Mouse (Mus musculus) urinary bladder, adult 2 months (tissue): ENCODE data around the gene Ccsap. TPM values are rescaled to one million over a fixed set of nuclear protein-coding genes. Genes with fewer than 3 reads are reported as not detected.

ENCODE experiments used
- DNase-seq: peaks from one replicate; pipeline ENCODE4 v3.0.0; 2022; ENCODE audit warnings: low spot score
- polyA plus RNA-seq: library from polyadenylated mRNA; depleted of rRNA; stranded (reverse); fragments of >200 nt; gene quantifications from 2 replicates; pipeline ENCODE4 v1.2.3, GENCODE M21; 2012

Ccsap gene
- polyA plus RNA-seq, 1 experiment, result 2.2 TPM

DNA sequence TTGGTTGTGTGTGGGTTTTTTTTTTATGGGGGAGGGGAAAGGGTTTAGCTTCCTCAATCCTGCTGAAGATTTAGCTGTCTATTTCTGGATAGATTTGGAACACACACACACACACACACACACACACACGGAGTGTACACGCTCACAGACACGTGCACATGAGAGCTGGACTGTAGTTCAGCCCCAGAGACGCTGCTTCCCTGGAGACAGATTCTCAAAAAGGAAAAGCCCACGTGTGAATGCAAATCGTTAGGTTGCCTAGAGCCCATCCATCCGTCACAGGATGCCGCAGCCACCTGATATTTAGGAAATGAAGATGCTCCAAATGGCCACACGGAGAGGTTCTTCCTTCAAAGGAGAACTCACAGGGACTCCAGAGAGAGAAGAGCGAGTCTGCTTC lies 20.3 kb upstream of the Ccsap start:
- no peak for DNase-seq

DNA sequence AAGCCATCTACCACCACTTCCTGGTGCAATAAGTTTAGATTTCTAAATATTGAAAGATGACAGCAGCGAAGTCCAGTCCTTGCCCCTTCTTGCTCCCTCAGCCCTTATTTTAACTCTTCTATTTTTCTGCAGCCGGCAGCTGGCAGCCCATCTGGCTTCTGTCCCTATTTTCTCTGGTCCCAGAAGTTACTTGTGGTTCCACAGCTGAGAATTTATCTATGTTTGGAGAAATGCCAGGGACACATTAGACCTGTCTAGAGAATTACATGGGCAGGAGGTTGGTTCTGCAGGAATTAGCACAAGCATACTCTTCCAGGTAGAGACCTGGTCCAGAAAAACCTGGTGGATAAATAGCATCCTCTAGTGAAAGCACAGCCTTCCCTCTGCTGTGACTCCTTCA lies 17.9 kb upstream of the Ccsap start:
- no peak for DNase-seq

DNA sequence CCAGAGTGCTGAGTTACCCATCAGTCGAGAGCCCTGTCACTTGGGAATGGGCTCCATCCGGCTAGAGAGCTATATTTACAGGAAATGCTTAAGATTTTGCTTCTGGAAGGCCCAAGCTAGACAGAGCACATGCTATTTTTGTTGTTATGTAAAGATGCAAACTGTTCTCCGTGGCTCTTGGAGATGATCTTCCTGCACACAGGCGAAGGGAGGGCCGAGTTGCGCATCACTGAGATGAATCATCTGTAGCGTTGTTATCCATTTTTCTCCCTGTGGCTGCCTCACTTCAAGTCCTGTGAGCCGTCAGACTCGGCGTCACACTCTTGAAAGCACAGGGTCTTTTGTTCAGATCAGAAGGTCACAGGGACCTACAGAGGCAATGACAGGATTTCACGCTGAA lies 14.3 kb upstream of the Ccsap start:
- no peak for DNase-seq

DNA sequence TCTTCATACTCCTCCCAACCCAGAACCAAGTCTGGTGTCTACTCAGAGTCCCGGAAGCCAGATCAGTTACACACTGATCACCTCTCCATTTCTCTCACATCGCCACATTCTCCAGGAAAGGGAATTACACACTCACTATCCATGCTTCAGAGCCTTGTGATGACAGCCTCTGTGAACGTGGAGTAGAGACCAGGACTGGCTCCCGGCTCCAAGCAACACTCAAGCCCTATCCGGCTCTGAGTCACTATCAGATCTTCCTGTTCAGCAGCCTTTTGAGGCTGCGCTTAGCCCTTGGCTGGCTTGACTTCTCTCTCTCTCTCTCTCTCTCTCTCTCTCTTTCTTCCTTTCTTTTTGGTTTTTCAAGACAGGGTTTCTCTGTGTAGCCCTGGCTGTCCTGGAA lies 13.4 kb upstream of the Ccsap start:
- DNase-seq, result no peak

DNA sequence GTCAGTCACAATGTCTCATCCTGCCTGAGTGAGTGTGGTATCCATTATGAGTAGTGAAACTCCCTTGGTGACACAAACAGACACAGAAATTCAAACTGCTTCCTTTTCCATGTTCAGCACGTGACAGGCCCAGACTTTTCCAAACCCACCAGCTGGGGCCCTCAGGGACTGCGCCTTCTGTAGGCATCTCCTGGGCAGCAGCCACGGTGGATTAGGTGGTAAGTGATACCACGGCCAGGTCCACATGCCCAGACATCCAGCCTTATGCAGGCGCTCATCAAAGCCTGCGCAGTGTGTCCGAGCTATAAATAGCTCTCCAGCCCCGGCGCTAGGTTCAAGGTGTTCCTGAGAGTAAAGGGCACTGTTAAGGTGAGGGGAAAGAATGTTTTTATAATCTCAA lies 12.0 kb upstream of the Ccsap start:
- no peak for DNase-seq

DNA sequence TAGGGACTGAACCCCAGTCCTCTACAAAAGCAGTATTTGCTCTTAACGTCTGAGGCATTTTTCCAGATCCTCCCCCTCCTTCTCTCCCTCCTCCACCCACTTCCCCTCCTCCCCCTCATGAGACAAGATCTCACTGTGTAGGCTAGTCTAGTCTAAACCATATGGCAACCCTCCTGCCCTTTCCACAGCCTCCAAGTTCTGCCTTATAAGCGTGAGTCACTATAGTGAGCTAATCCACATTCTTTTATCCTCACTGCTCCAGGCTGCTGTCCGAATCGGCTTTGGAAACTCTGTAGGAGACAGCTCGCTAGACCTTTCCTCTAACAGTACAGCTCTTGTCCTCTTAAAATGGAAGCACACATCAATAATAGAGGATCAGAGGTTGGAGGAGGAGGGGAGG lies 7.0 kb upstream of the Ccsap start:
- DNase-seq, result no peak

DNA sequence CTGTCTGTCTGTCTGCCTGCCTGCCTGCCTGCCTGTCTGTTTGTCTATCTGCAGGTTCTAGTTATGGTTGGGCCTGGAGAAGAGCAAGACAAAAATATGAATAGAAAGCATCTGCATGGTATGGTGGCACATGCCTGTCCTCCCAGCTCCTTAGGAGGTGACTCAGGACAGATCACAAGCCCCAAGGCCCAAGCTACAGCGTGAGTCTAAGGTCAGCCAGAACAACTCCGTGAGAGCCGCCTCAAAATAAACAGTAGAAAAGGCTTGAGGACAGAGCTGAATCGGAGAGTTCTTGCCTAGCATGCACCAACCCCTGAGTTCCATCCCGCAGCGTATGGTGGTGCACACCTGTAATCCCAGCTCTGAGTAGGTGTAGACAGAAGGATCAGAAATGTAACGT lies 5.8 kb upstream of the Ccsap start:
- no peak for DNase-seq

DNA sequence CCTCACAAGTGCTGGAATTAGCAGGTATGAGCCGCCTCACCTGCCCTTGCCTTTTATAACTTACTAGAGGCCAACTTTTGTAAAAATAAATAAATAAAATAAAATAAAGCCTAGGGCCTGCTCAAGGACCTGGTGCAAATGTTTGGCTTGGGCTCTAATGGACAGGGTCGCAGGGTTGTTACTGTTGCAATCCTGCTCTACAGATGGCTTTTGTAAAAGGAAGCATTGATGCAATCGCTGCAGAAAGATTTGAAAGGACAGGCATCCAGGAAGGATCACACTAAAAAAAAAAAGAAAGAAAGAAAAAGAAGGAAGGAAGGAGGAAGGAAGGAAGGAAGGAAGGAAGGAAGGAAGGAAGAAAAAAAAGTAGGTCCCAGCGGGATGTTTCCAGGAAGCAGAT lies 377 bp upstream of the Ccsap start:
- no peak for DNase-seq

DNA sequence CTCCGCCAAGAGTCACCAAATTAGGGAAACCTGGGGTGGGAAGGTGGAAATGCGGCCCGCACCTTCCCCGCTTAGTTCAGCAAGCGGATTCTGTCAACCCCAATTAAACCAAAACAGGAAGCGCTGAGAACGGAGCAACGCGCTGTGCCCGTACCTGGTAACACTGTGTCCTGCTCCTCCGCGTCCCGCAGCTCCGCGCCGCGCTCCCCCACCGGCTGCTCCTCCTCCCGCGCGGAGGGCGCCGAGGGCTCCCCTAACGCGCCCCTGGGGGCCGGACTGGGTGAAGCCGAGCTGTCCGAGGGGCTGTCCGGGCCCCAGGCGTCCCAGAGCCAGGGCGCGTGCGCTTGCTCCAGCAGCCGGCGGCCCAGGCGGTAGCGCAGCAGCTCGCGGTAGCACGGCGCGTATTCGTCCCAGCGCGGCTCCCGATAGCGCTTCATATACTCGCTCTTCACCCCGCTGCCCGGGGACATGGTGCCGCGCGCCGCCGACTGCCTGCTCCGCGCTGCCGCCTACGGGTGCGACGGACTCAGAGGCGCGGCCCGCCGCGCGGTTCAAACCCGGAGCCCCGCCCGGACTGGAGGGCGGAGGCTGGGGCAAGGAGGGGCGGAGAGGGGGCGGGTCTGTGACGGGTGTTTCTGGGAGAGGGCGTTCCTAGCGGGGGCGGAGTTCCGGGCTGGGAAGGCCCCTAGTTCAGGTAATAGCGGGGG lies 915 bp downstream of the Ccsap start:
- peak; percentile 78 for DNase-seq

DNA sequence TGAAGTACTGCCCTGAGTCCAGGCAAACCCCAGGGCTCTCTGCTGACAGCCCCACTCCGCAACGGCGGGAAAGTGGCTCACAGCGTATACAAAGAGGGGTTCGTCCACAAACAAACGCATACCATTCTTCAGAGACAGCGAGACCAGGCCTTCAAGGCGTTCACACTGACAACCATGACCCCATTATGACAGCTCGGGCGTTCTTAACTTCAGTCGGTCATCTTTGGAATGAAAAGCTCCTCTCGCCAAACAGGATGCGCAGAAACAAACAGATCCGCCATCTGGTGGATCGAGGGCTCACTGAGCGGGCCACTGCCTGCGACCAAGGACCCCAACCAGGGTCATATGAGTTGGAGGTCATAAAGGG lies 1.5 kb downstream of the Ccsap start:
- DNase-seq, result no peak

DNA sequence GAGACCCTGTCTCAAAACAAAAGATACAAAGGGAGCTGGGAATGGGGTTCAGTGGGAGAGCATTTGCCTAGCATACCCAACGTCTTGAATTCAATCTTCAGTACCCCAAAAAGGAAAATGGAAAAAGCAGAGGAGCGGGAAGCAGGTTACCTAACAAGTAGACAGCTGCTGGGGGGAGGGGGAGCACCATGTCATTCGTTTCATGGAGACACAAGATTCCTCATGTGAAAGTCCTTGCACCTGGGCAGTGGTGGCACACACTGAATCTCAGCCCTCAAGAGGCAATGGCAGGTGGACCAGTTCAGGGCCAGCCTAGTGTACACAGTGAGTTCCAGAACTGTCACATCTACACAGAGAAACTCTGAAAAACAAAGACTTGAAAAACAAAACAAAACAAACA lies 2.6 kb downstream of the Ccsap start:
- DNase-seq, result no peak

DNA sequence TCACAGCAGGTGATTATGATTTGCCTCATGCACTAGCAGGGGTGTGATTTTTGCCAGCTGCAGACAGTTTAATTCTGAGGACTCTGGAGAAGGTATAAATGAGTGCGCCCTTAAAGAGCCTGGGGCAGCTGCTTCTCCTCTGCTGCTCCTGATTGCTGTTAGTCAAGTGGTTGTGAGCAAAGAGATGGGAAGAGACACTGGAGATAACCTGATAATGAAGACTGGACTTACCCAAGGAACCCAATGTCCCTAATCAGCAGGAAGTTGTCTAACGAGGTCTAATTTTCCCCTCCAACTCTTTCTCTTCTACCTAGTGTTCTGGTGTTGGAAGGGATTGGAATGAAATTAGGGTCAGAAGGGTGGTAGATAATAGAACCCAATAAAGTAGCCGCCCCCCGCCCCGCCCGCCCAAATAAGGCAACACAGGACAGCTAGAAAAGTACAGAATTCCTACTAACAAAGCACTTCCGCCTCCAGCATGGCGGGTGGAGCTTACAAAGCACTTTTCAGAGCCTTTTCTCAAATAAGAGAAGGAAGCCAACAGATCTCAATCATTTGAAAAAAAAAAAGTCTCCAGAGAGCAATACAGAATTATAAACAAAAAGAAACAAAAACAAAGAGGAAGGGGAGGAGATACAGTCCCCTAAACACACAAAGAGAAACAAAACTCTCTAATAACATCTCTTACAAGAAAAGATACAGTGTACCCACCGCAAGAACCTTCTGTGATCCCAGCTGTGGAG lies 5.1 kb downstream of the Ccsap start:
- DNase-seq, result no peak

DNA sequence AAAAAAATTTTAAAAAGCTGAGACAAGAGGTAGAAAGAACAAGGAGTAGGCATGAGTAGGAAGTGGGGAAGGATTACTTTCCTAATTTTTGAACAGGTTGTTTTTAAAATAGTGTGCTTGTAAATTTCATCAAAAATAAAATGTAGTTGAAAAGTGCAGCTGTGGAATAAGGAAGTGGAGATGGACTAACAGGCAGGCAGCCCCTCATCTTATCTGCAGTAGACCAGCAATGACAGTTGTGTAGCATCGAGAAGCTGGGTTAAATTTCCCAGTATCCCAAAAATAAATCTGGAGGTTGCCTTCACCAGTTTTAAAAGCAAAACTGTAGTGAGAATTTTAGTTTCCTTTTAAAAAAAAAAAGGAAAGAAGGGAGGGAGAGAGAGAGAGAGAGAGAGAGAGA lies 5.8 kb downstream of the Ccsap start:
- DNase-seq, result no peak

DNA sequence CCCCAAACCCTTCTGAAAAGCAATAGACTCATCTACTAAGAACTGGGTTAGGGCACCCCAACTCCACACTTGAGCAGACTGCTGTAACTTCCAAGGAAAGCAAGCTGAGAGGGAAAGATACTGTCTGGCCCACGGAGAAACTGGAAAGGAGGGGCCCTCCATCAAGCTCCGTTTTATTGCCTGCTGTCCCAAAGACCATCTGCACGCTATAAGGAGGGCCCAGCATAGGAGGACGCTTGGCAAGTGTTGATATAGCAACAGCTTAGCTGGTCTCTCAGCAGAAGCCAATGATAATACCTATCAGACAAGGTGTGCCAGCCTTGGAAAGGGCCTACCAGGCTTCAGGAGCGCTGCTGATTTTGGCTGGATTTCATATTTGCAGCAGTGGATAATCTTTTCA lies 8.4 kb downstream of the Ccsap start:
- DNase-seq, result no peak

DNA sequence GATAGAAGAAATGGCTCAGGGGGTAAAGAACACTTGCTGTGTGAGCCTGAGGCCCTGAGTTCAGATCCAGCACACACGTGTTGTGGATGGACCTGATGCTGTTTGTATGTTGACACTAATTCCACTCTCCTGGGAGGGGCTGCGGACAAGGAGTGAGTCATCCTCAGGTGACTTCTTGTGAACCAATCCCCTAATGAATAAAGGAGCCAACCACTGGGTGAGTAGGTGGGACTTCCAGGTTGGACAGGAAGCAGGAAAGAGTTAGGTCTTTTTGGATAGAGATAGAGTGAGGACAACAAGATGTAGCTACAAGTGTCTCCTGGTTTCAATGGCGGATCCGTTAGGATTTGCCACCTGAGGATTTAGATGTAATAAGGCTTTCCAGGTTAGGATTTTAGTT lies 10.7 kb downstream of the Ccsap start:
- no peak for DNase-seq

DNA sequence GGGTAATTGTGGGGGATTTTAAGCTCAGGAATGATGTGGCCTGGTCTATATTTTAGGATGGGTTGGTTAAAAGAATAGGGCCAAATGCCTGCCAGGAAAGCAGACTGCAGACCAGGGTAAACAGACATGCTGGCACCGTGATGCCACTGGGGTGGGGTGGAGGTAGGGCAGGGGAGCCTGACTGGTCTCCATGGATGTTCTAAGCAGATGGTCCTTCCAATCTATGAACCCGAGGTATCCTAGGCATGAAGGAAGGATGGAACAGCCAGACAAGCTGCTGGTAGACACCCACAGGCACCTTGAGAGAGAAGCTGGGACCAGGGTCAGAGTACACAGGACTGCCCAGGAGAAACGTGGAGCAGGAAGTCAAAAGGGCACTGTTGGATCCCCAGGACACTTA lies 12.5 kb downstream of the Ccsap start:
- no peak for DNase-seq

DNA sequence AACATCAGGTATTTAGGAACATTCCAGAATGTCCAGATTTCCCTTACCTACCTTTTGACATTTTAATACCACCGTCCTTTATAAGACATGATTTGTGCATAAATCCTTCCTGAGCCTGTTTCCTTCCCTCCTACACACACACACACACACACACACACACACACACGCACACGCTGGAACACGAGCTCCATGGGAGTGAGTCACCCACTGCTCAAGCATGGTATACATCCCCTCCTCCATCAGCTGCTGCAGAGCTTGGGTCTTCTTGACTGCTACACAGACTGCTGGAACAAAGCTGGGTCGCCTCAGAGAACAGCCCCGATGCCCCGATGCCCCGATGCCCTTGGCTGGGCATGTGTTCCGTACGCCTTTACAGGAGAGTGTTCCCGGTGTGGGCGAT lies 13.5 kb downstream of the Ccsap start:
- no peak for DNase-seq

DNA sequence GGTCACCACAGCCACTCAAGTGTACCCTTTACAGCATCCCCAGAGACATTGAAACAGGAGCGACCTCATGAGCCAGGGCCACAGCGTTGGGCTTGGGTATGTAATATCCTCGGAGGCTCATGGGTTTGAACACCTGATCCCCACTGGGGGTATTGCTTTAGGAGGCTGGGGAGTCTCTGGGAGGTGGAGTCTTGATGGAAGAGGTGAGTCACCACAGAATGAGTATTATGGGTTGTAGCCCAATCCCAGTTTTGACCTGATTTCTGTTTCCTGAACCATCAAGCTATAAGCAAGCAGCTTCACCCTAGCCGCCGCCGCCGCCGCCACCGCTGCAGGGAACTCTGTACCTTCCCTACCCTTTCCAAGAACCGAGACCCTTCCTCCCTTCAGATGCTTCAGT lies 14.0 kb downstream of the Ccsap start:
- DNase-seq, result no peak

DNA sequence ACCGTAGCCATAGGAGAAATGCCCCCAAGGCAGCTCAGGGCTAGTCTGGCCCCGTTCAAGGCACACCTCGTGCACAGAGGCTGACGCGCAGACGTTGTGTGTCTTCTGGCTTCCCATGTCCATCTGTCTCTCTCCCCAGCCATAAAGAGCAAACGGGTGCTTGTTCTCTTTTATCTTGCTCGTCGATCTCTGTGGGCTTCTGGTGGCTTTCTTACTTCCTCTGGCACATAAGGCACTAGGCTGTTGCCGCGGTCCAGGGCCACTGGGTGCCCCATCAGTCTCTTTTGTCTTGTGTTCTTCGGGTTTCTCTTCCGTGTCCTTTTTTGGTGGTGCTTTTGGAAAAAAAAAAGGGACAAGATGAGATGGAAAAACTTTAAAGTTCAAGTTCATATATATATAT lies 14.9 kb downstream of the Ccsap start:
- DNase-seq, result no peak

DNA sequence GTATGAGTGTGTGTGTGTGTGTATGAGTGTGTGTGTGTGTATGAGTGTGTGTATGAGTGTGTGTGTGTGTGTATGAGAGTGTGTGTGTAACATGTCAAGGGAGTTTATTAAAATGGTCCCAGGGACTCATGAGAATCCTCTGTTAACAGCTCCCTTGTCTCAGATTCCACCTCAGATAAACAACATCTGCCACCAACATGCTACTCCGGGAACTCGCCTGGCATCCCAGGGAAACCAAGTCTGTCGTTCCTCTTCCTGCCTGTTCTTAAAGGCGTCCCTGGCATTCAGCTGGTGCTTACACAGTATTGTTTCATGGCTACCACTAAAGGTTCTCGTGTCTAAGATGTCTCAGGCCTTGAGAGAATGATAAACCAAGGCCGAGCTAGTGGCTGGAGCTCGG lies 15.7 kb downstream of the Ccsap start:
- no peak for DNase-seq

DNA sequence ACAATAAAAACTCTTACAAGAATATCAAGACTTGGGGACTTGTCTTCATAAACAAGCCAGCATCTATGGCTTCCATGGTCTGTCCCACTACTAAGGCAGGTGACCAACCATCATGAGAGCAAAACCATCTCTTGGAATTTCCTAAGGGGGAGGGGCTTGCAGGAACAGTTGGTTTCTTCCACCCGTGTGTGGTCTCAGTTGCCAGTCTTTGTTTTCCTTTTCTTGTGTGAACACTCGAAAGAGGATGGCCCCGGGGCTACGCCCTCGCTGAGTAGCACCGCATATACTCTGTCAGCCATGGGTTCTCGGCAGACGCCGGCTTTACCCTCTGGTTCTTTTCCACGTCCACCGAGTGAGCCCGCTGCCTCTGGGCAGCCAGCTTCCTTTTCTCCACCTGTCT lies 17.9 kb downstream of the Ccsap start:
- DNase-seq, result no peak

DNA sequence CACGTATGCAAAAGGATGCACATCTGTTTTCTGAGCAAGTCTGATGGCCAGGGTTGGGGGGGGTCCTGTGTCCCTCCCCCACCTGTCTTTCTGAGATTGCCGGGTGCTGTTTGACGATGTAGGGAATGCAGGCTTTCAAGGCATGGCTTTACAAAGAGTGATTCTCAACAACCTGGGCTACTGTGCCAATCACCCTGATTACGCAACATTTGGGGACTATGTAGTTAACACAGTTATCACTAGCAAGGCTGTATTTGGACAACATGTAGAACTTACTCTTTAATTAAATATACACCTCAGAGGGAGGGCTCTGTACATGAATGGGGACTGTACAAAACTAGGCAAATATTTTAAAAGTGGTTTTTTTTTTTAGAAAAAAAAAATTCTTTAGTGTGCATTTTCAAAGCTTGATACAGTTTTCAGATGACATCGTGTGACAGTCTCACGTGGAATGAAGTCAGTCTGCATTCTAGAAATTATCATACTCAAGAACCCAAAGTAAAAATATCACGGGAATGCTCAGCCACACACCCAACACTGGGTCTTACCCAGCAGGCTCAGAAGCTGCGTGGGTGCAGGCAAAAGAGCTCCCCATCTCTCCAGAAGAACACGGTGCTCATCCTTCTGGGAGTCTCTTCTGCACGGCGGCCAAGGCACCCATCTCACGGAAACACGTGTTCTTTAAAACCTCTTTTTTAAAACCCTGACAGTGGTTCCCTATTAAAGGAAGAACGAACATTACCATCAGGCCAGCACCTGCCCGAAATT lies 19.2 kb downstream of the Ccsap start:
- DNase-seq, result no peak

DNA sequence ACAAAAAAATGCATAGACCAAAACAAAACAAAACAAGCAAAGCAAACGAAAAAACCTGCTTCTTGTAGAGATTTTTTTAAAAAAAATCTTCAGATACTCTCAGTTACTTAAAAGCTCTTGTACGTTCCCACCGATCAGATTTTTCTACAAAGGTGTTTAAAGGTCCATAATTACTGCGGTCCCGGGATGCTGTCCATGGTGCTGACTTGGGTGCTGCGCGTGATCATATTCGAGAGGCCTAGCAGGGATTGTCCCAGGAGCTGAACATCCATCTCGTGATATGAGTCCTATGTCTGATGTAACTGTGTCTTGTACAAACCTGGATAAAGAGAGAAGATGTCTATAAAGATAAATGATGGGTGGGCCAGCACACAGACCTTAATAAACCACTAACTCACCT lies 21.5 kb downstream of the Ccsap start:
- DNase-seq, result no peak
